Mouse (Mus musculus) lung, postnatal 10 days (tissue): Measurements from ENCODE around the gene Blmh.
A peak's percentile ranks its signal among the peaks of the same experiment; 100 is the strongest.

ENCODE experiments used
- DNase-seq: peaks from one replicate; pipeline ENCODE4 v3.0.0; 2021

Gene Blmh

DNA sequence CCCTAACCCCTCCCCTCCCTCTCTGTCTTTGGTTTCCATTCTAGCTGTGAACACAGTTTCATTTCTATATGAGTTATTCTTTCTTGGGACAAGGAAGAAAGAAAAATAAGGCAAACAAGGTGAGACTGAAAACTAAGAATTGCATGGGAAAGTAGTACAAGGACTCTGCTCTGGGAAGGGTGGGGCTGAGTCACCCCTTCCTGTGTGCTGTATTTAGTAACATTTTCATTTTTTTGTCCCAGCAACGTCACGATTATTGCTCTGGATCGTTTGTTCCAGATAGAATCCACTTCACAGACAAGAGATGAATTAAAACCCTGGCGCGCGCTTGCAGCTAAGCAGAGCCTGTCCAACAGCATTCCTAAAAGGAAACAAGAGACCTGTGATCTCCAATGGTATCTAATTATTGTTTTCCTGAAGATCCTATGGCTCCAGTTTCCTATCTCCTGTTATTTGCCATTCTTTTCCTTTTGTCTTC is at the start of gene Blmh:
Blmh (plus strand) TSS at position 51 of the 478 bp plus-strand sequence.
- DNase-seq, result peak; percentile 22

DNA sequence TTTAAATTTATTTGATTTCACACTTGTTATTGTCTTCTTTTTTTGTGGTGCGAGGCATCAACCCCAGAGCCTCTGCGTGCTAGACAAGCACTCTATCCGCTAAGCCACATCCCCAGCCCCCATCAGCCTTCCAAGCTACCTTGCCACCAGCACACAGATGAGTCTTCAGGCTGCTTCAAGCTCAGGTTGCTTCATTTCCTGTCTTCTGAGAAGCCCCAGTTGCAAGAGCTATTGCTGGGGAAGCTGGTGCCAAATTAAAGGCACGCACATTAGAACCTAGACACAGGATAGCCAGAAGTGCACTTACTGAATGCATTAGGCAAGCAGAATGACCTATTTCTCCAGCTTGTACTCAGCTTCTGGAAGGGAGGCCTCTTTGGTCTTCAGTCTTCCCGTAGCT is 44.8 kb upstream of the Blmh start:
- DNase-seq, result no peak

- peak; percentile 16 for DNase-seq
Observed at GRCm38 (mm10) chr11:76884451-76884850, 40.2 kb upstream of the Blmh start.

GRCm38 (mm10) chr11:76889339-76890164 is 35.1 kb upstream of the Blmh start:
- DNase-seq, result peak; percentile 79

DNA sequence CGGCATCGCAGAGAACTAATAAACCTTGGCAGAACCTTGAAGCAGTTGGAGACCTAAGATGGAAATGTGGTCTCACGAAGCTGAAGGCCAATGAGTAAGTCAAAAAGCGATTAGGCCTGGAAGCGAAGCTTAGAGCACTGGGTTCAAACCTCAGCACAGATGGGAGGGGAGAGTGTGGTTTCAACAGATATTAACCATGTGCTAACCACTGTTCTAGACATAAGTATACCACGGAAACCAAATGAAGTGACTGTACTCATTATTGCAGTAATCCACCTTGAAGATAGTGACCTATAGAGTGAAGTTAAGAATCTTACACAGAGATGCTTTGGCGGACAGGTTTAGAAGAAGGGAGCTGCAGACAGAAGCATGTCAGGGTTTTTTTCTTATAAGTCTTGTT is 33.4 kb upstream of the Blmh start:
- no peak for DNase-seq

- DNase-seq, result no peak
Observed at GRCm38 (mm10) chr11:76891738-76892349, 32.8 kb upstream of the Blmh start.

- no peak for DNase-seq
Observed at GRCm38 (mm10) chr11:76892972-76893371, 31.6 kb upstream of the Blmh start.

DNA sequence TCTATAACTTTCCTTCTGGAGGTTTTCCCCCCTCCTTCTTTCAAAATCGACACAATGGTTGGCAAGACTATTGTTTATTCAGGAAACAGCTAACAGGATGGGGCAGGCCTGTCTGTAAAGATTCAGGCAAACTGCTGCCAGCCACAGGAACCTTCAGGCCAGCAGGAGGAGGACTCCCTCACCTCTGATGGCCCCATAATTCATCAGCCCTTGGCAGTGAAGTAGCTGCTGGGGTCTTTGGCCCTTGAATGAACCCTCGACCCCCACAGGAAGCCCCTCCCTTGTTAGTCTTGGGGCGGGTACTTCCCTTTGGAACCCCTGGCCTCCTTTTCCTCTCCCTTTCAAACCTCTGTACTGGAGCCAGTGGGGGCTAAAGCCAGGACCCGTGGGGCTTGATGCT is 31.0 kb upstream of the Blmh start:
- peak; percentile 82 for DNase-seq

DNA sequence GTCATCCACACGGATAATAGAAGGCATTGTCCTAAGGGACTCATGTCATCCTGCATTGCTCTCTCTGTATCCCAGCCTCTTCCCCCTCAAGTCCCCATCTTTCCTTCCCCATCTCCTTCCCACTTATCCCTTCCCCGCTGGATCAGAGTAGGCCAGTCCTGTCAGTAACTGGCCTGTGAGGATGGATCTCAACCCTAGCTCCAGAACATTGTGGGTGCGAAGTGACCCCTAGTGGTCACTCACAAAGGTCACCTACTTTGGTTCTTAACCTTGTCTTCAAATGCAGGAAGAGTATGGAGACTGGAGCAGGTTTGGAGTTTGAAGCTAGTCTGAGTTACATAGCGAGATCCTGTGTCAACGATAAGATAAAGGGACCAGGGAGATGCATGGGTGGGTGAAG is 30.4 kb upstream of the Blmh start:
- DNase-seq, result peak; percentile 83

GRCm38 (mm10) chr11:76896360-76896759 is 28.2 kb upstream of the Blmh start:
- peak; percentile 80 for DNase-seq

GRCm38 (mm10) chr11:76897126-76897525 is 27.5 kb upstream of the Blmh start:
- DNase-seq, result peak; percentile 21

DNA sequence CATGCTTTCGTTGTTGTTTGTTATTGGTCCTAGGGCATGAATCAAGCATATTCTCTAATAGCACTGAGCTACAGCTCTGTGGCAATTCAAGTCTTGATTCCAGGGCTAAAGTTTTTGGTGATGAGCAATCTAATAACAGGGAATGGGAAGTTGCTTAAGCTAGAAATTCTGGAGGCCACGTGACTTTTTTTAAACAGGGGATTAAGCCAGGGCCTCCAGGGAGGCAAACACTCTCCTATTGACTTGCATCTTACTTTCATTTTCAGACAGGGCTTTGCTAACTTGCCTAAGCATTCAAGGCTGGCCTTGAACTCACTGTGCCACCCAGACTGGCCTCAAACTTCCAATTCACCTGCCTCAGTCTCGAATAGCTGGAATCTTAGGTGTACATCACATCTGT is 26.7 kb upstream of the Blmh start:
- DNase-seq, result peak; percentile 39

GRCm38 (mm10) chr11:76898751-76899150 is 25.9 kb upstream of the Blmh start:
- no peak for DNase-seq

DNA sequence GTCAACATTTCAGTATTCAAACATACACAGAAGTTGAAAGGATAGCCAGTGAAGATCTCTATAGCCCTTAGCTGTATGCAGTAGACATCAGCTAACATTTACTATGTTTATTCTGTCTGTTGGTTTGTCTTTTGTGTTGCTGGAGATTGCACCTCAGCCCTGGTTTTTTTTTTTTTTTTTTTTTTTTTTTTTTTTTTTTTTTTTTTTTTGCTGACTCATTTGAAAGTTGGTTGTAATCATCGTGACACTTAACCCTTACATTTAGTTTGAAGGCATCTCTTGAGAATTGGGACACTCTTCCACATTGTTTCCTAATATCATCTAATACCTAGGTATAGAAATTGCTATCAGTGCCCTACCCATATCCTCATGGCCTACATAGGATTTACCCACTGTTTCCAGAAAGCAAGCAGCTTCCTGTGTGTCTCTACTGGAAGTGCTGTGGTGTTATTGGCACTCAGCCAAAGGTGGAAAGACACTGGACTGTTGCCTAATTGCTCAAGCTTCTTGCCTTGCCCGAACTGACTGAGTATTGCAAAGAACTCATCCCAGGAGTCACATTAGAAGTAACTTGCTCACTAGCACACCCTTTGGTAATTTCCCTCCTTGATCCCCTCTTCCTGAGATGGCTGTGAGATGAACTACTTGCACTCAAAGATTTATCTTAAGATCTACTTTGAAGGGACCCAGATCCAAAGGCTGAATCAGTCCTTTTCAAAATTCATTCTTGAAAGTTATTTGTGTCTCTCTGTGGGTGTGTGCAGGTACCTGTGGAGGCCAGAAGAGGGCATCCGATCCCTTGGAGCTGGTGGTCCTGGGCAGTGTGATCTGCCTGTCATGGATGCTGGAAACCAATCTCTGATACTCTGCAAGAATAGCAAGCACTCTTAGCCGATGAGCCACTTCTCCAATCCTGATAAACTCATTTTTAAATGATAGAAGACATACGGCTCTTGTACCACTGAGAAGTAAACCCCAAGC is 24.6 kb upstream of the Blmh start:
- DNase-seq, result peak; percentile 75

DNA sequence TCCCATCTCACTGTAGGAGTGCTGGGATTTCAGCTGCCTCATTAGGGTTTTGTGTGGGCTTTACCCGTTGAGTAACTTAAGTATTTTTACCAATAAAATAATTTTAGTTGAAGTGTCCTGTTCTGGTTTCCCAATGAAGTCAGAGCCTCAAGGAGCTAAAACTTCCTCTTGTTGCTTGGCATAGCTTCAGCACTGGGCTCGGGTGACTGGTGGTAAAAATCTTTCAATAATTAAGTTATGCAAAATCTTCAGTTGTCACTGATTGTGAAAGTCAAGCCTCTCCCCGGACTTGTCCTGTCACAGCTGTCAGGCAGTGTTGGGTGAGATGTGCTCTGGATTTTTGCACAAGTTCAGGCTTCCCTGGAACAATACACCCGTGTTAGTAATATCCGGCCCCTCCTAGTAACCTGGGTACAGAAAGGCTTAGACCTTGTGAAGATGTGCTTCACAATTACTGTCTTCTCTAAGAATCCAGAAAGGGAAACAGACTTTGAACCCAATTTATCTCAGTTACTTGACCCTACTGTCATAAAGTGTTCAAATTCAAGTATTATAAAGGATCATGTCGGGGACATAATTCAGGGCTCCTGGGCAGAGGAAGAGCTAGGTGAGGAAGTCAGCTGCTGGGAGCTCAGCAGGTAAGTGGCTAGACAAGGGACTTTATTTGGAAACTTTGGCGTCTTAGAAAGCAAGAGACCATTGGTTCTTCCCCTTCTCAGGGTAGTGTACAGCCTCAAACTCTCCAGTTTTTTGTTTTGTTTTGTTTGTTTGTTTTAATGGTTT is 22.8 kb upstream of the Blmh start, which contains the start of gene Tmigd1:
Tmigd1 (plus strand) TSS at position 581 of the 783 bp plus-strand sequence.
- peak; percentile 36 for DNase-seq

- no peak for DNase-seq
Observed at GRCm38 (mm10) chr11:76904340-76904739, 20.3 kb upstream of the Blmh start.

GRCm38 (mm10) chr11:76908651-76909050 is 16.0 kb upstream of the Blmh start:
- no peak for DNase-seq

- DNase-seq, result peak; percentile 65
Observed at GRCm38 (mm10) chr11:76911325-76912054, 13.1 kb upstream of the Blmh start.

DNA sequence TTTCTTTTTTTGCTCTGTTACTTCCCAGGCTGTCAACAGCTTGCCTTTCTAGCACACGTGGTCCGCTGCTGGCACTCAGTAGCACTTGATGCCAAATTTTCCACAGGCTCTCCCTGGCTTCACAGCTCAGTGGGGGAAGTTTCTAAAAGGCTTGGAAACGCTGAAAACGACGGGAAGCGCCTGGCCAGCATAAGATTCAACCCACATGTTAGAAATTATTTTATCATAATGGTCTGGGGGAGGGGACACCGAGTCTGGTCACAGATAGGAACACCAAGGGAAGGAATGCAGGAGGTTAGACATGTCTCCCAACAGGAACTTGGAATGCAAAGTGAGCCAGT is 12.6 kb upstream of the Blmh start:
- DNase-seq, result peak; percentile 49

DNA sequence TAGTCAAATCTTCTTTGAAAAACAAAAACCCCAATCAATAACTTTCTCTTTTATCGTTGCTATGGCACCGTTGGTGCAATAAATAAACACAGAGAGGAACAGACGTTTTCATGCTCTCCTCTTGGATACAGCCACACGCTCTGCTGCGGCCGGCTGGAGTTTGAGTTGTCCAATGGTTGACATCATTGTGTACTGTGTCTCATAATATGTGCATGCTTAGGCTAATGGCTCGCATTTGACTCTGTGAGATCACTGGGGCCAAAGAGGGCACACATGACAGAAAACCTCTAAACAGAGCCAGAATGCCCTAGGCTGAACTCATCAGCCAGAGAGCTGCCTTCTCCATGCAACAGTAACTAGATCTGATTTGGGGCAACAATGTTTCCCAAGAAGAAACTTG is 10.2 kb upstream of the Blmh start:
- peak; percentile 70 for DNase-seq

DNA sequence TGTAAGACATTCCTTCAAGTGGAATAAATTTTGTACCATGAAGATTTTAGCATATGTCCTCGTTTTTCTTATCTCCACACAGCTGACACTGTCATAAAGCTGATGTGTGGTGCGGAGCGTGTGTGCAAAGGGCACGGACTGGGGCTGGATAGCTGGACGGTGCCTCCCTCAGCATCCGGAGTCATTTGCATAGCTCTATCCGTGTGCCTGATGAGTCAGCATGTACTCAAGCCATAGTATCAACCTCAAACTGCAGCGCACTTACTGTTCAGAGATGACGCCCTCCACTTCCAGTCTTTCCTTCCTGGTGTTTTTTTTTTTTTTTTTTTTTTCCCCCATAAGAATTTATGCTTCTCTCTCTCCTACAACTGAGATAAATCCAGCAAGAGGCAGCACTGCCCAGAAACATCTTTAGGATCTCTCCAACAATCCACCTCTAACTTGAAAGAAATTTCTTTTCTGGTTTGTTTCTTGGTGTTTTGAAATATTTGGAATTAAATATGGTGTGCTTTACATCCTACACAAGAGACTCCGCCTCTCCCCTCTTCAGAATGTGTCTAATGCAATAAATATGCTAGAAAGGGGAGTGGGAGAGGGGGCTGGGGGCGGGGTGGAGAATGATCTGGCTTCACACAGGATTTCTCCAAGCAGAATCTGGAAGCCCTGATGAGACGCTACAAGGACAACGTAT is 7.9 kb upstream of the Blmh start:
- peak; percentile 18 for DNase-seq
